Mouse (Mus musculus) neural tube, postnatal 0 days (tissue): ENCODE data around the gene Ly6g6c. TPM values are rescaled to one million over a fixed set of nuclear protein-coding genes. Genes with fewer than 3 reads are reported as not detected.

Source experiments
- polyA plus RNA-seq: library from polyadenylated mRNA; unstranded; fragments of >200 nt; fragmentation: Nextera tagmentation; extraction: Ambion mirVana; gene quantifications from 2 replicates; pipeline ENCODE4 v1.2.1, GENCODE M21; 2015

Ly6g6c gene
- polyA plus RNA-seq, 1 experiment from 2014 or later = not detected

Other genes with a start within 250 kb of the Ly6g6c start
- gene Stk19, start 228.4 kb upstream of the Ly6g6c start, polyA plus RNA-seq = 39.4 and 46.3 TPM in 2 replicates
- gene Dxo, start 228.4 kb upstream of the Ly6g6c start, polyA plus RNA-seq = 40.6 and 50.7 TPM in 2 replicates
- gene Skiv2l, start 215.2 kb upstream of the Ly6g6c start, polyA plus RNA-seq = 39.3 and 47.4 TPM in 2 replicates
- gene Nelfe, start 215.0 kb upstream of the Ly6g6c start, polyA plus RNA-seq = 57.6 and 63.6 TPM in 2 replicates
- gene Cfb, start 202.9 kb upstream of the Ly6g6c start, polyA plus RNA-seq = 1.4 and 1.6 TPM in 2 replicates
- 6.0 and 6.9 TPM in 2 replicates for gene Zbtb12, start 185.9 kb upstream of the Ly6g6c start, polyA plus RNA-seq
- gene Gm20547, start 183.3 kb upstream of the Ly6g6c start, polyA plus RNA-seq = not detected in 2 replicates
- 4.2 and 4.8 TPM in 2 replicates for gene C2, start 167.1 kb upstream of the Ly6g6c start, polyA plus RNA-seq
- 59.7 and 73.8 TPM in 2 replicates for gene Ehmt2, start 166.9 kb upstream of the Ly6g6c start, polyA plus RNA-seq
- 0.10 TPM in 1 of 2 replicates, not detected in the other for gene Slc44a4, start 150.9 kb upstream of the Ly6g6c start, polyA plus RNA-seq
- 40.7 and 44.0 TPM in 2 replicates for gene Neu1, start 134.1 kb upstream of the Ly6g6c start, polyA plus RNA-seq
- gene Hspa1b, start 106.2 kb upstream of the Ly6g6c start, polyA plus RNA-seq = 0.79 and 1.4 TPM in 2 replicates
- not detected in 2 replicates for gene Gm20481, start 95.5 kb upstream of the Ly6g6c start, polyA plus RNA-seq
- gene Hspa1a, start 93.2 kb upstream of the Ly6g6c start, polyA plus RNA-seq = 13.8 and 15.5 TPM in 2 replicates
- 0.58 and 0.76 TPM in 2 replicates for gene Hspa1l, start 92.7 kb upstream of the Ly6g6c start, polyA plus RNA-seq
- 88.6 and 94.3 TPM in 2 replicates for gene Lsm2, start 83.5 kb upstream of the Ly6g6c start, polyA plus RNA-seq
- 38.5 and 45.0 TPM in 2 replicates for gene Vars, start 64.4 kb upstream of the Ly6g6c start, polyA plus RNA-seq
- 0.25 and 0.59 TPM in 2 replicates for gene Vwa7, start 48.8 kb upstream of the Ly6g6c start, polyA plus RNA-seq
- 3.2 and 4.4 TPM in 2 replicates for gene Sapcd1, start 37.4 kb upstream of the Ly6g6c start, polyA plus RNA-seq
- gene Msh5, start 18.6 kb upstream of the Ly6g6c start, polyA plus RNA-seq = 1.6 and 2.0 TPM in 2 replicates
- 72.4 and 75.0 TPM in 2 replicates for gene Clic1, start 15.4 kb upstream of the Ly6g6c start, polyA plus RNA-seq
- 173 and 187 TPM in 2 replicates for gene Ddah2, start 6.4 kb upstream of the Ly6g6c start, polyA plus RNA-seq
- gene Mpig6b, start 796 bp downstream of the Ly6g6c start, polyA plus RNA-seq = 0.19 and 0.22 TPM in 2 replicates
- 0.52 and 1.2 TPM in 2 replicates for gene Ly6g6e, start 11.5 kb downstream of the Ly6g6c start, polyA plus RNA-seq
- gene Ly6g6d, start 12.7 kb downstream of the Ly6g6c start, polyA plus RNA-seq = 0.81 and 1.9 TPM in 2 replicates
- gene Ly6g6f, start 20.2 kb downstream of the Ly6g6c start, polyA plus RNA-seq = 0.31 TPM in 1 of 2 replicates, not detected in the other
- 114 and 120 TPM in 2 replicates for gene Abhd16a, start 23.9 kb downstream of the Ly6g6c start, polyA plus RNA-seq
- gene Ly6g5c, start 42.9 kb downstream of the Ly6g6c start, polyA plus RNA-seq = not detected in 2 replicates
- gene Ly6g5b, start 50.0 kb downstream of the Ly6g6c start, polyA plus RNA-seq = 0.48 and 0.59 TPM in 2 replicates
- gene Gpank1, start 56.1 kb downstream of the Ly6g6c start, polyA plus RNA-seq = 15.3 and 17.2 TPM in 2 replicates
- 377 and 395 TPM in 2 replicates for gene Csnk2b, start 56.7 kb downstream of the Ly6g6c start, polyA plus RNA-seq
- 9.6 and 11.8 TPM in 2 replicates for gene D17H6S53E, start 61.0 kb downstream of the Ly6g6c start, polyA plus RNA-seq
- gene Apom, start 66.7 kb downstream of the Ly6g6c start, polyA plus RNA-seq = 0.21 TPM in 1 of 2 replicates, not detected in the other
- gene Bag6, start 69.8 kb downstream of the Ly6g6c start, polyA plus RNA-seq = 51.1 and 58.5 TPM in 2 replicates
- 109 and 138 TPM in 2 replicates for gene Prrc2a, start 99.5 kb downstream of the Ly6g6c start, polyA plus RNA-seq
- 15.4 and 15.5 TPM in 2 replicates for gene Aif1, start 110.7 kb downstream of the Ly6g6c start, polyA plus RNA-seq
- 10.1 and 10.9 TPM in 2 replicates for gene Lst1, start 123.1 kb downstream of the Ly6g6c start, polyA plus RNA-seq
- gene Ltb, start 129.1 kb downstream of the Ly6g6c start, polyA plus RNA-seq = 1.4 and 1.6 TPM in 2 replicates
- gene Tnf, start 136.6 kb downstream of the Ly6g6c start, polyA plus RNA-seq = 0.12 TPM in 1 of 2 replicates, not detected in the other
- 0.71 and 1.0 TPM in 2 replicates for gene Lta, start 140.0 kb downstream of the Ly6g6c start, polyA plus RNA-seq
- gene Gm16181, start 155.4 kb downstream of the Ly6g6c start, polyA plus RNA-seq = 0.46 and 0.48 TPM in 2 replicates
- 210 and 227 TPM in 2 replicates for gene Atp6v1g2, start 168.3 kb downstream of the Ly6g6c start, polyA plus RNA-seq
- gene Nfkbil1, start 170.4 kb downstream of the Ly6g6c start, polyA plus RNA-seq = 12.5 and 13.2 TPM in 2 replicates
- 251 and 271 TPM in 2 replicates for gene Ddx39b, start 176.4 kb downstream of the Ly6g6c start, polyA plus RNA-seq
- 158 and 172 TPM in 2 replicates for gene H2-D1, start 197.3 kb downstream of the Ly6g6c start, polyA plus RNA-seq